Mouse (Mus musculus) cerebellum, postnatal 14 days (tissue): ENCODE measurements at regions not wholly inside any gene's neighbourhood (a gene's known extent, or its start where the extent isn't known, plus 50 kb on each side); places are given as distances from the start of the nearest gene placed in this dataset.
A peak's percentile ranks its signal among the peaks of the same experiment; 100 is the strongest.

Experiments
- DNase-seq, 2 experiments: peaks; one replicate each; pipeline ENCODE4 v3.0.0; 2021; ENCODE audit warnings: mixed read lengths in 2 of 2

DNA sequence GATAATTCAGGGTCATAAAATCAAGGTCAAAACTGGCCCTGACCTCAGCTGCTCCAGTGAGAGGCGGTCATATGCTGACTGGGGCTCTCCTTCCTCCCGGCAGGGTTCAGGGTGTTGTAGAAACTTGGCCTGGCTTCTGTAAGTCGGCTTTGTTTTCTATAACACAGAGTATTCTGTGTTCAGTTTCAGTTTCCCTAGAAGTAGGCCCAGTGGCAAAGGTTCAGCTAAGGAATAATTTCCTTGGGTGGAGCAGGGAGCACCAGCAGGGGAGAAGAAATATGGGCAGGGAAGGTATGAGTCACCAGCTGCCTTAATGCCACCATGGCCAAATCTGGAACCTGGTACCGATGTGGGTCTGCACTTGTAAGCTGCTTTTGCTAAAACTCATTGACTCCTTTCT, 153.5 kb downstream of the Hibadh start:
- no peak for DNase-seq

DNA sequence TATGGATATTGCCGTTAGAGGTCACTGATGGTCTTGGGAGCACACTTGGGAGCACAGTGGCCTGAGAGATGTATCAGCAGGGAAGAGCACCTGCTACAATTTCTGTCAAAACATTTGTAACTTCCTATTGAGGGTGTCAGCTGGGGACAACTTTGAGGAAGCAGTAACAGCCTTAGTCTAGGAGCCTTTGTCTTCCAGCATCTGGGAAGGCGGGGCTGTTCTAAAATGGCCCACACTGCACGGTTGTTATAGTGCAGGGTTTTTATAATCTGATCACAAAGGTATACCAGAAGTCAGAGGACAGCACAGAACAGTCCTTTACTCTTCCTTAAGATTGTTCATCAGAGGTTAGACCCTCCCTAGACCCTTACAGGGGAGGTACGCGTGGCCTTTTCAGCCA, 152.3 kb downstream of the Hibadh start:
- DNase-seq, result no peak

GRCm38 (mm10) chr6:52490264-52490775, 149.9 kb downstream of the Hibadh start:
- DNase-seq, result peak in 1 of 2 experiments; percentile 11

DNA sequence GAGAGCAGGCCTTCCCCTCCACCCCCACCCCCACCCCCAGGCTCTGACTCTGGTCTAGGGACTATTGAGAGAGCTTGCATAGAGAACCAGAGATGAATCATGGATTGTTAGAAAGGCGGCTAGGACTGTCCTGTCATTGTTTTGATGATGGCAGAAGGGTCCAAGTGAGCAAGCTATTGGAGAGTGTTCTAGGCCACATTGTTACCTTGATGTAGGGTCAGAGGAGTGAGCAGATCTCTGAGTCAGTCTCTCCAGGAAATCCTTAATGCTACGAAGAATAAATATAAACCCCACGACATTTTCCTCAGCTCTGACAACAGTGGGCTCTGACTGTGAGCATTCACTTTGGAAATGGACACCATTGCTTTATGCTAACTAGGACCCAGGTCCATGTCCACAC, 144.9 kb downstream of the Hibadh start:
- no peak for DNase-seq

GRCm38 (mm10) chr6:52495855-52496254, 144.3 kb downstream of the Hibadh start:
- no peak for DNase-seq
